Mouse (Mus musculus) liver (tissue): Measurements from ENCODE around the gene Zfp423.

Source experiments
- DNase-seq: peaks from one replicate; pipeline ENCODE4 v3.0.0-alpha.2; 2020; ENCODE audit warnings: mixed read lengths

The Zfp423 gene

DNA sequence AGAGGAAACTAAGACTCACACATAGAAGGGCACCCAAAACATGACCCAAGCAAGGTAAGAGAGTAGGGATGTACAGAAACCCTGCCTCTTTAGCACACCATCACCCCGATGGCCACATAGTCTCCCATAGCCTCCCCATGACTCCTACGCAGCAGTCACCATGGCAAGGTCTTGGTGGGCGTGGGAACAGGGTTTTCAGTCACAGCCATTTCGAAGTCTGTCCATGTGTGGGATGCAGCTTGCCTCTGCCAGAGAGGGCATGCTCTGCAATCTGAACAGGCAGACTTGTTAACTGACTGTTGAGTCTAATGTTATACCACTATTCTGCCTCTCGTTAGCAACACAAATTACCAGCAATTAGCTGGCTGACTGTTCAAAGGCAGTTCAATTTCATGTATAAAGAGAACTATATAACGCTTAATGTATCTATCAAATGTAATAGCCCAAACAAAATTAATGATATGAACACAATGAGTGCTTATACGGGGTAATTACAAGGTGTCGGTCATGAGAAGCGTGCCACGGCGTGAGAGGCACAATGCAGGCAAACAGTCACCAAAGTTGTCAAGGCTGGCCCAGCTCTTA, 218.4 kb downstream of the Zfp423 start:
- no peak for DNase-seq

GRCm38 (mm10) chr8:87737900-87738299, 221.5 kb downstream of the Zfp423 start:
- no peak for DNase-seq

DNA sequence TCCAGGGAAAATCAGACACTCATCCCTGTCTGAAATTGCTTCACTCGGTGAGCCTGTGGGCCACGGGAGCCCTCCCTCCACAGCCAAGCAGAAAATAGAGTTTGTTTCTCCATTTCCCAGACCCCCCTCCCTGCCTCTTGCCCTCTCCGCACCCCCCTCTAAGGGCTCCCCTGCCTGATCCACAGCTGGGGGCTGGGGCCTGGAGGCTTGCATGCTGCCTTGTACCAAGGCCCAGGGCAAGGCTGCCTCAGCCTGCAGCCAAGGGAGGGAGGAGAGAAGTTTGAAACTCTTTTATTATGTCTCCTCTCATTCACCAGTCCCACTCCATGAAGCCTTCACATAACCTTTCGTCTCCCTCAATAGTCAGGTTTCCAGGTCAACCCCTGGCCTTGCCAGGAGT, 224.5 kb downstream of the Zfp423 start:
- DNase-seq: no peak

GRCm38 (mm10) chr8:87734496-87734895, 224.9 kb downstream of the Zfp423 start:
- DNase-seq: no peak

DNA sequence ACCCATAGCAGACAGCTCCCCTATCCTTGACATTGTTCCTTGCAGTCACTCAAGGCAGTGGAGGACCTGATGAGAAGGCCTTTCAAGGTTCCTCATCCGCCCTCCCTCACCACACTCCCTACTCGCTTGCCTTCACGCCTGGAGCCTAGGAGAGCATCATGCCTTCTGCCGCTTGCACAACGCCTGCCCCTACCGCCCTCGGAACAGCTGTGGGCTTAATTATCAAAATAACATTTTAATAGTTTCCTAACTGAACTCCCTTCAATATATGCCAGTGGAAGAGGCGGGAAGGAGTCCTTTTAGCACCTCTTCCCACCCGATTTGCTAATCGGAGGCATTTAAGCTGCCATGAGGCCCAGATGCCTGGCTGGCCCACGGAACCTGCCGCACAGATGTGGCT, 228.3 kb downstream of the Zfp423 start:
- no peak for DNase-seq

DNA sequence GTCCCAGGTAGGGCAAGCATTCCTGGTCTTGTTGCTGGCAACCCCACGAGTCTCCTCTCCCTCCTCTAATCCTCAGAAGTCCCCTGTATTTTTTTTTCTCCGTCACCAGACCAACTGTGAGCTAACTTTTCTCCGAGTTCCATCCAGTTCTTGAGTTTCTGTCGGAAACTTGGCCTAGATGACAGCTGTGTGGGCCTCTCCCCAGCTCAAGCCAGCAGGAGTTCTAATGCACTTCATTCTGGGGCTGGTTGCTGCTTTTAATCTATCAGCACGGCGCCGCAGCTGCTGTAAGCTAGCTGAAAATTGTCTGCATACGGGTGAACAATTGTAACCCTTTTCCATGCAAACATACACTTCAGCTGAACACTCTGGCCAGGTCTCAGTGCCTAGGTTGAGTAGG, 236.4 kb downstream of the Zfp423 start:
- no peak for DNase-seq

DNA sequence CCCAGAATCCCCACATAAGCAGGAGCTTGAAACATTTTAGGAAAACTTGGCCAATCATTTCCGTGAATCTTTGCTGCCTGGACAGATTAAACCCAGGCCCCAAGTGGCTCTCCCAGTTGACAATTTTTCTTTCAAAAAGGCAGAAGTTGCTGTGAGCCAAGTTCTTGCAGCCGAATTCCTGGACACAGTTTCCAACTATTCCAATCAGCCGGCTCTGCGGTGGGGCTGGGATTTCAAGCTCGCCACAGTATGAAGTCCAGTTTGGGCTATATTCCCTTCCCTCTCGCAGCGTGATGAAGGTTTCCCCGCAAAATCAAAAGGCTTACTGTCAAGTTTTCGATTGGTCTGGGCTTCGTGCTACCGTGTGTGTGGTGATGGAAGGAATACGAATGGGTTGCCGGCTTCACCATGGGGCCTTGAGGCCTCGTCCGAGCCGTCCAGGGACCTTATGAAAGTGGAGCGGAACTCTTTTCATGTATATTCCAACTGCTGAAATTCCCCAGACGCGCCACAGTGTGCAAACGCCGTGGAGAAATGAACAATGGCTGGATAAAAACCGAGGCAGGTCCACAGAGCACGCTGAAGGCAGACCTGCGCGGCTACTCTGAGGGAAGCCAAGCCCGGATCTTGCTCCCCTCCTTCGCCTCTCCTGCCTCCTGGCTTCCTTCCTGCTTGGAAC, 240.1 kb downstream of the Zfp423 start:
- DNase-seq: no peak

GRCm38 (mm10) chr8:87717445-87717844, 241.9 kb downstream of the Zfp423 start:
- no peak for DNase-seq

DNA sequence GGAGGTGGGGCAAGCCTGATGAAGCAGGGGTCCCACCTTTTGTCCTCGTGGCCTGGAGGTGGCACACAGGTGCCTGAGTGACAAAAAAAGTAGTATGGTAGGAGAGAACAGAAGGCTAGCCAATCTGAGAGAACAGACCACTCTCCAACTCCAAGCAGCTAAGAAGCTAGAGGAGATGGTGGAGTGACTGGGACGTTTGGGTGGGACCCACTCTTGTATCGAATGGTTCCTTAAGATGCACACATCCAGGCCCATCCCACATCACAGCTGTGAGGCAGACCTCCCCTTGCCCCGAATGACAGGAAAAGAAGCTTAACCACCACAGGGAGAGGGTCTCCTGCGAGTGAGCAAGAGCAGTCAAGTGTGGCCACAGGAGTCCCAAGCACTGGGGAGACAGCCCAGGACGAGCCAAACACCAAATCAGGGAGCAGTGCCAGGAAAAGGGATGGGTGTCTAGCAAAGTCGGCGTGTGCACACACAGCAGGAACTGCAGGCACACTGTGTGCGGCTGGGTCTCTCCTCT, 242.6 kb downstream of the Zfp423 start:
- no peak for DNase-seq

GRCm38 (mm10) chr8:87715731-87716682, 243.4 kb downstream of the Zfp423 start:
- peak; percentile 57 for DNase-seq

DNA sequence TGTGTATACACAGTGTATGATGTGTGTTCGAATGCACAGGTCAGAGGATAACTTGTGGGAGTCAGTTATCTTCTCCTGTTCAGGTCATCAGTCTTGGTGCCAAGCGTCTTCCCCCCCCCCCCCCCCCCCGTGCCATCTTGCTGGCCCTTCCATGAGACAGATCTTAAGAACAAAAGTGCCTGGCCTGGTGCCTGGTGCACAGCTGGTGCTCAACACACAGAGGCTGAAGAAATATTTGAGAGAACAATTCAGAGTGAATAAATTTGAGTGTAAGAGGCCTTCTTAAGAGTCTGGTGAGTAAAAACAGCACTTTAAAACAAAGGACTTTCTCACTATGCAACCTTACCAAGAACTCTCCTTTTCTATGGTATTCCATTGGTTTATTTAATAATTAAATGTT, 245.4 kb downstream of the Zfp423 start:
- DNase-seq: no peak

DNA sequence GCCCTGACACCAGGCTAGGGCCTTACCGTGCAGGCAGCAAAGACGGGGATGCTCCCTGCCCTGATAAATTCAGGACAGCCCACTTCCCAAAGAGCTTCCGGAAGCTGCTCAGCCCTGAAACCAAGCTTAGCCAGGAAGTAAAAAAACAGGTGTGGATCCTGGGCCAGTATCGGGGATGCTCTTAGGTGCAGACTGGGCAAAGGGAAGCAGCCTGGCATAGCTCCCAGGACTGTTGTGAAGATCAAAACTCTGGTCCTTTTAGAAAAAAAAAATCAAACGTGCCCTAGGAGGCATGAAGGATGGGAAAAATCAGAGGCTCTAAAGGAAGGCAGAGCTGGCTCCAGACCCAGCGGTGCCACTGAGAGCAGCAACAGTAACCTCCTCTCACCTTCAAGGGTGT, 247.4 kb downstream of the Zfp423 start:
- no peak for DNase-seq

GRCm38 (mm10) chr8:87708127-87708637, 251.2 kb downstream of the Zfp423 start:
- peak; percentile 13 for DNase-seq

DNA sequence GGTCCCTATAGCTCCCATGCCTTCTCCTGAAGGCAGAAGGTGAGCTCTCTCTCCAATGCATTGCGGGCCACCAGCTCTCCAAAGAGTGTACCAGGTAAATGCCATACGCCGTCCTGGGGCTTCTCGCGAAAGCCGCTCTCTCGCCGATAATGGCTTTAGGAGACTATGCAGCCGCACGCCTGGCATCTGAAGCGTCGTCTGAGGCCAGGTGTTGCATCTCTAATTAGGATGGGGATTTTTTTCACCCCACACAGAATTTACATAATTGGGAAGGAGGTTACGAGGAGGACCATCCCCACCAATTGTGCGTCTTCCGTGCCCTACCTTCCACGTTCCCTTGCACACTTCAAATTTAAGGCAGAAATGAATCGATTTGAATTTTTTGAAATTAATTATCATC, 252.2 kb downstream of the Zfp423 start:
- no peak for DNase-seq

DNA sequence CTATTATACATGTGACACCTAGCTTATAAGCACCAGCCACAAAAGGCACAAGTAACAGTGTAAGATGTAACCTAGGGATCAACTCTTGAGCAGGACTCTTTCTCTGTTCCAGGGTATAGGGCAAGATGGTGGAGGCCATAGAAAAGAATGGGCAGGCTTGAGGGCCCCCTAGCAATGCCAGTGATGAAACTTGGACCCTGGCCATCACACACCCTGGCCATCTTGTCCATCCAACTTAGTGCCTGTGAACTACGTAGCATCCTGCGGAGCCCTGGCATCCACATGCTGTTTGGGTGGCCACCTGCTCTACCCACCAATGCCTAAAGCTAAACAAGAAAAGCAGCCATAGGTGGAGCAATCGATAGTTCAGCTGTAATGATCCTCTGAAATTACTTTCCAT, 254.6 kb downstream of the Zfp423 start:
- DNase-seq: no peak

DNA sequence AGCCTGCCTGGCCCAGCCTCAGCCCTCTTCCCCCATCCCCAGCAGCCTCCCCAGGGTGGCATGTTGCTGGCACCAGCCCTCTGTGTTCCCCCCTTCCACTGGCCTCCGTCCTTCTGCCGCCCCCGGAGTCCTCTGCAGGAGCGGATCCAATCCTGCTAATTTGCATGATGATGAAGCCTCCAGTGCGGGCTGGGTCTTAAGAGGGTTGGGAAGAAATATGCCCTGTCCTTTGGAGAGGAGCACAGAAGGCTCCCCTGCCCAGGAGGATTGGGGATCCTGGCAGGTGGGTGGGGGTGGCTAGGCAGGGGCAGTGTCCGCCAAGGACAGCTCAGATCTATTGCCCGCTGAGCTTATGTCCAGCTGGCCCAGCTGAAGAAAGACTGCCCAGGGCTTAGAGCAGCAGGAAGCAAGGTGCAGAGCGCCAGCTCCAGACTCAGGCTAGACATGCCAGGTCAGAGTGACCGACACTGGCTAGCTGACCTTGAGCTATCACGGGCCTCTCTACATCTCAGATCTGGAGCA, 256.5 kb downstream of the Zfp423 start:
- no peak for DNase-seq

GRCm38 (mm10) chr8:87702051-87702521, 257.3 kb downstream of the Zfp423 start:
- no peak for DNase-seq

- no peak for DNase-seq
Measured at GRCm38 (mm10) chr8:87701583-87701982, 257.8 kb downstream of the Zfp423 start.

GRCm38 (mm10) chr8:87700321-87700720, 259.1 kb downstream of the Zfp423 start:
- peak; percentile 28 for DNase-seq

DNA sequence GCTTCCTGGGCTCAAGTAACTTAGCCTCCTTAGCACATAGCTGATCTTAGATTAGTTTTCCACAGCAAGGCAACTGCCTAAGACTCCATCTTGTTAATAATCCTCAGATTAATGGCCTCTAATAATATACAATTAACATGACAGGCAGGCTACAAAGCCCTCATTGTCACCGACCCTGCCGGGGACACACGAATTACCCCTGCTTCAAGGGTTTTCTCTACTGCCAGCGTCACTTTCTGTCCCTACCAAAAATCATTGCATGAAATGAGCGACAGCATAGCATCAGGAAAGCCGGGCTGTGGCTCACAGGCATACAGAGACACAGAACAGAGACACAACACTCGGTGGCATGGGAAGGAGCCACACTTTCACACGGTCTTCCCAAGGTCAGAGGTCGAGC, 262.3 kb downstream of the Zfp423 start:
- DNase-seq: no peak

DNA sequence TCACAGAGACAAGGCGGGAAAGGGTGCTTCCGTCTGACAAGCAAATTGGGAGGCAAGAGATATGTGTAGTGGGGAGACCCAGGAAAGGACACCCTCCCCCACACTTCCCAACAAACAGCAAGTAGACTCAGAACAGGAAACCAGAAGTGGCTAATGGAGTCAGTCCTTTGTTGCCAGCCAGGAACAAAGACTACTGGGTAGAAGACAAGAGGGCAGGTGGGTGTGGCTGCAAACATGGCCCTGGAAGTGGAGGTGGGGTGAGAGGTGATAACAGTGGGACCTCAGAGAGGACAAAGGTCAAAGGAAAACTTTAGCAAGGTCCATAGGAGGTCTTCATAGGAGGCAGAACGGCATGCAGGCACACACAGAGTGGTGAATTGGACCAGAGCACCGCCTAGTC, 265.7 kb downstream of the Zfp423 start:
- DNase-seq: no peak

GRCm38 (mm10) chr8:87690100-87691095, 269.0 kb downstream of the Zfp423 start:
- no peak for DNase-seq
